Mouse (Mus musculus) liver, embryonic 16.5 days (tissue): ENCODE data around the gene Hist1h4k. TPM values are rescaled to one million over a fixed set of nuclear protein-coding genes. Genes with fewer than 3 reads are reported as not detected.
"Not testable (repeated sequence)": the region's sequence is repeated elsewhere in the genome, so short reads cannot be mapped to it uniquely, and the experiment has no call there.

ENCODE experiments used
- ATAC-seq: fragments of 200-750 bp; cut with Nextera tagmentation; 2 replicates; pipeline ENCODE4 v1.8.0; 2017; ENCODE audit warnings: low read depth, mild to moderate bottlenecking, moderate number of reproducible peaks, moderate library complexity
- H3K27ac ChIP-seq: fragments of 300-500 bp; sonication (generic); 2 replicates; pipeline ENCODE4 v1.5.1; 2014; ENCODE audit warnings: mild to moderate bottlenecking, low read length
- H3K27me3 ChIP-seq: fragments of 300-500 bp; sonication (generic); 2 replicates; pipeline ENCODE4 v1.6.1; 2014; ENCODE audit warnings: low read depth, low read length, mixed read lengths; ENCODE audit not compliant: control insufficient read depth, insufficient read depth
- H3K36me3 ChIP-seq: fragments of 300-500 bp; sonication (generic); 2 replicates; pipeline ENCODE4 v1.6.1; 2014; ENCODE audit warnings: mild to moderate bottlenecking; ENCODE audit not compliant: control insufficient read depth, insufficient read depth
- H3K4me1 ChIP-seq: fragments of 300-500 bp; sonication (generic); 2 replicates; pipeline ENCODE4 v1.6.1; 2014; ENCODE audit warnings: low read depth, low read length, mixed read lengths; ENCODE audit not compliant: control insufficient read depth
- H3K4me2 ChIP-seq: fragments of 300-500 bp; sonication (generic); 2 replicates; pipeline ENCODE4 v1.6.1; 2014; ENCODE audit warnings: low read depth, low read length, mixed read lengths
- H3K4me3 ChIP-seq: fragments of 300-500 bp; sonication (generic); 2 replicates; pipeline ENCODE4 v1.5.1; 2014; ENCODE audit warnings: low read depth, mild to moderate bottlenecking, low read length
- H3K9ac ChIP-seq: fragments of 300-500 bp; sonication (generic); 2 replicates; pipeline ENCODE4 v1.6.1; 2014; ENCODE audit warnings: low read depth, low read length
- H3K9me3 ChIP-seq: fragments of 300-500 bp; sonication (generic); replicated peaks from 2 replicates; pipeline ENCODE4 v1.6.1; 2016; ENCODE audit warnings: low read length; ENCODE audit not compliant: control insufficient read depth
- WGBS: fragments of 180-500 bp; shearing (Covaris S2); extraction: QIAGEN DNeasy Blood & Tissue Kit; methylation state at CpG from one replicate; pipeline ENCODE4 v1.1.7; 2014; ENCODE audit not compliant: insufficient replicate concordance; 5-methylcytosine and 5-hydroxymethylcytosine counted together
- polyA plus RNA-seq: library from polyadenylated mRNA; unstranded; fragments of >200 nt; fragmentation: Nextera tagmentation; extraction: Ambion mirVana; gene quantifications from 2 replicates; pipeline ENCODE4 v1.2.1, GENCODE M21; 2015

Hist1h4k gene
- polyA plus RNA-seq, 1 experiment from 2014 or later = 5.0 TPM

- Histone ChIP-seq H3K4me1 (peaks cover 30% of the 10 kb centered on the region), H3K9me3 (no peaks in the 10 kb centered on the region), H3K27me3 (no peaks in the 10 kb centered on the region), H3K4me2 (peak overlapping the region; percentile 77), H3K4me3 (peak overlapping the region; percentile 60), H3K27ac (peak overlapping the region; percentile 97), H3K9ac (peak overlapping the region; percentile 81), H3K36me3 (no peaks in the 10 kb centered on the region)
- 6% methylated on average over 8 of the region's 8 CpGs for WGBS
- no peak for ATAC-seq
Measured at GRCm38 (mm10) chr13:21786189-21786898, 36.0 kb upstream of the Hist1h4k start.

GRCm38 (mm10) chr13:21784311-21784710, 34.0 kb upstream of the Hist1h4k start:
- peak overlapping the region; percentile 99 for H3K27ac ChIP-seq
- peak overlapping the region; percentile 62 for H3K4me3 ChIP-seq
- H3K4me2 ChIP-seq = peak overlapping the region; percentile 82
- peaks cover 29% of the 10 kb centered on the region for H3K4me1 ChIP-seq
- ATAC-seq = no peak
- no peaks in the 10 kb centered on the region for H3K36me3 ChIP-seq
- 54% methylated on average over 6 of the region's 6 CpGs for WGBS
- H3K9ac ChIP-seq = peak overlapping the region; percentile 73
- H3K27me3 ChIP-seq = no peaks in the 10 kb centered on the region
- no peaks in the 10 kb centered on the region for H3K9me3 ChIP-seq

GRCm38 (mm10) chr13:21783734-21784161, 33.4 kb upstream of the Hist1h4k start:
- Histone ChIP-seq H3K27ac (peak overlapping the region; percentile 99), H3K4me1 (peaks cover 29% of the 10 kb centered on the region), H3K9me3 (no peaks in the 10 kb centered on the region), H3K9ac (peak overlapping the region; percentile 73), H3K27me3 (no peaks in the 10 kb centered on the region), H3K36me3 (no peaks in the 10 kb centered on the region), H3K4me2 (peak overlapping the region; percentile 82), H3K4me3 (peak overlapping the region; percentile 62)
- ATAC-seq = no peak
- WGBS = 2% methylated on average over 9 of the region's 9 CpGs

- peak; percentile 49 for ATAC-seq
- Histone ChIP-seq H3K9ac (peak within 1 kb of the TSS; percentile 73), H3K4me2 (peak within 1 kb of the TSS; percentile 82), H3K27me3 (no peaks in the 10 kb centered on the region), H3K4me1 (peaks cover 27% of the 10 kb centered on the region), H3K4me3 (peak within 1 kb of the TSS; percentile 62), H3K9me3 (no peaks in the 10 kb centered on the region), H3K36me3 (no peaks in the 10 kb centered on the region), H3K27ac (peak within 1 kb of the TSS; percentile 99)
- WGBS = under 1% methylated on average over 15 of the region's 20 CpGs
Measured at GRCm38 (mm10) chr13:21783255-21783617, 32.9 kb upstream of the Hist1h4k start, which contains the start of gene Hist1h3i. Gene Hist1h3i, minus strand, starts transcription at chr13:21783370.

GRCm38 (mm10) chr13:21782361-21783254, 32.3 kb upstream of the Hist1h4k start:
- not testable (repeated sequence) for H3K36me3 ChIP-seq, H3K9me3 ChIP-seq, H3K27me3 ChIP-seq
- Histone ChIP-seq H3K4me2 (peak overlapping the region; percentile 82), H3K27ac (peak overlapping the region; percentile 99), H3K4me1 (peaks cover 23% of the 10 kb centered on the region), H3K9ac (peak overlapping the region; percentile 71), H3K4me3 (peak overlapping the region; percentile 62)
- peak; percentile 1; the same call in 1 of the 2 replicates for ATAC-seq
- WGBS = under 1% methylated on average over 15 of the region's 35 CpGs

GRCm38 (mm10) chr13:21781639-21782038, 31.3 kb upstream of the Hist1h4k start:
- Histone ChIP-seq H3K9me3 (no peaks in the 10 kb centered on the region), H3K9ac (peak overlapping the region; percentile 34), H3K4me2 (peak overlapping the region; percentile 72), H3K4me1 (peaks cover 32% of the 10 kb centered on the region), H3K4me3 (peak overlapping the region; percentile 44), H3K27me3 (no peaks in the 10 kb centered on the region), H3K36me3 (no peaks in the 10 kb centered on the region), H3K27ac (peak overlapping the region; percentile 89)
- no peak for ATAC-seq
- 87% methylated on average over 1 of the region's 1 CpGs for WGBS

GRCm38 (mm10) chr13:21781021-21781555, 30.8 kb upstream of the Hist1h4k start:
- H3K27me3 ChIP-seq = no peaks in the 10 kb centered on the region
- 31% methylated on average over 6 of the region's 6 CpGs for WGBS

GRCm38 (mm10) chr13:21779767-21780731, 29.7 kb upstream of the Hist1h4k start, which contains the start of gene Hist1h1b:
Gene Hist1h1b, minus strand, starts transcription at chr13:21780625.
- Histone ChIP-seq H3K36me3 (no peaks in the 10 kb centered on the region), H3K27me3 (no peaks in the 10 kb centered on the region), H3K4me2 (peak within 1 kb of the TSS; percentile 87), H3K9ac (peak within 1 kb of the TSS; percentile 86), H3K27ac (peak within 1 kb of the TSS; percentile 99), H3K9me3 (no peaks in the 10 kb centered on the region), H3K4me1 (peaks cover 34% of the 10 kb centered on the region), H3K4me3 (peak within 1 kb of the TSS; percentile 70)
- peak; percentile 51 for ATAC-seq
- WGBS = under 1% methylated on average over 44 of the region's 44 CpGs

More at GRCm38 (mm10) chr13:21781021-21781555, 30.8 kb upstream of the Hist1h4k start:
- Histone ChIP-seq H3K9me3 (no peaks in the 10 kb centered on the region), H3K4me2 (peak overlapping the region; percentile 87), H3K4me3 (peak overlapping the region; percentile 70), H3K27ac (peak overlapping the region; percentile 99), H3K9ac (peak overlapping the region; percentile 86), H3K4me1 (peaks cover 37% of the 10 kb centered on the region), H3K36me3 (no peaks in the 10 kb centered on the region)
- no peak for ATAC-seq
